Mouse (Mus musculus): Measurements from ENCODE around the gene Nup214. TPM values are rescaled to one million over a fixed set of nuclear protein-coding genes. Genes with fewer than 3 reads are reported as not detected.

The Nup214 gene
- total RNA-seq, 1 experiment from 2014 or later = 43.6 TPM

DNA sequence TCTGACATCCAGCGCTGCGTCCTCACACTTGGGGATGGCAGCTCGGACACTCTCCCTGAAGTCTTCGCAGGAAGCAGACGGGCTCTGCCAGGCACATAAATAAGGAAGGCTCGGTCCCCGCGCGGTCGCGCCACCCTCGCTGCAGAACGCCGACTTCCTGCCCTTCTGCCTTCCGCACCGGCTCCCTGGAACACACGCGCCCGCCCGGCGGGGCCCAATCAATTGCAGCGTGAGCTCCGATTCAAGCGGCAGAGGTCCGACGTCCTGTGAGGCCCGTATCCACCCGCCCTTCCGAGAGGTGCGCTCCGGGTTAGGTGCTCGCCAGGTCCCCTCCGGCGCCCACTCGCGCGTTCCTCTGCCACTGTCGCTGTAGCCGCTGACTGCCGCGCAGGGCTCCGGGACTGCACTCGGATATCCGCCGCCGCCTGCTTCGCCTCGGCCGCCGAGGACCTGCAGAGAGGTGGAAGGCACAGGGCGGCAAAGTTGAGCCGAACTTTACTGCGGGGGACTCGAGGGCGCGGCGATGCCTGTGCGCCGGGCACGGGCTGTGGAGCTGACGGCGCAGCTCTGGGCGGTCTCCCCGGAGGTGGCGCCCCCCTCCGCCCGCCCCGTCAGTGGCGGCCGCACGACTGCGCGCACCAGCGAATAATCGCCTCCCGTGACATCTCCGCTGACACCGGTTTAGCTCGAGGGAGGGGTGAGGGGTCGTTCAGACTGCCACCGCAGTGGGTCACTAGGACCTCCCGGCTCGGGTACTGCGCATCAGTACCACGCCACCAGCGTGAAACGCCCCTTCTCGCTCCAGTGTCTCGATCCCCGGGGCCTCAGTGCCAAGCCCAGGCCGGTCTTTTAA is 109.1 kb downstream of the Nup214 start:
- ATAC-seq (replicated peaks; ENCODE audit: insufficient number of reproducible peaks, low FRiP score, low TSS enrichment, poor library complexity, severe bottlenecking) = no peak; the same call in 1 of the 2 replicates

DNA sequence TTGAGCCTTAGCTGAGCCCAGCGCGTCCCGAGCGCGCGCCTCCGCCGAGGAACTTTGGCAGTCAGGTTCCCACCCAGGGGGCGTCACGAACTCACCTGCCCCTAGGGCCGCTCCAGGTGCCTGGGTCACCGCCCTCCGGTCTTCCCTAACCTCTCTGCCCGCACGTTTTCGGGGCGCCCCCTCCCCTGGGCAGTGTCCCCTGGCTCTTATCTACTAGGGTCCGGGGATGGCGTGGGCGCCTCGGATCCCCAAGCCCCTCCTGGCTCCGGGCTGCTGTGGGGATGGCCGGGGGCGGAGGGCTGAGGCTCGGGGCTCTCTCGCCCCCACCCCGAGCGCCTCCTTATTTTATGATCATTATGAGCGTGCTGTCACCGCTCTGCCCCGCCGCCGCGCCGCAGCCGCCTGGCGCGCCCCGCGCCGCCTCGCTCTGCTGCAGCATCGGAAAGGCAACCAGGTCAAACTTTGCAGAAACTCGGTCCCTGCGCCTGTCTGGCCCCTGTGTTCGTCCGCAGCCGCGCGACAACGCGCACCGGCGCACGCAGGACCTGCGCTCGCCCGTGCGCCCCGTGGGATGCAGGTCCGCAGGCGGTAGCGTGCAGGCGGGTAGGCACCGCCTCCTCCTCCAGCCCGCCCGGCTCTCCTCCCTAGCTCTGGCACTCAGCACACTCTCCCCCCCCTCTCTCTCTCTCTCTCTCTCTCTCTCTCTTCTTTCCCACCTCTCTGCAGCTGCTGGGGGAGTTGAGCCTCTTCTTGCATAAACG is 110.1 kb downstream of the Nup214 start, which contains the start of gene Fam78a:
Fam78a (minus strand) TSS at position 747 of the 761 bp plus-strand sequence.
- ATAC-seq (replicated peaks; ENCODE audit: insufficient number of reproducible peaks, low FRiP score, low TSS enrichment, poor library complexity, severe bottlenecking) = no peak

DNA sequence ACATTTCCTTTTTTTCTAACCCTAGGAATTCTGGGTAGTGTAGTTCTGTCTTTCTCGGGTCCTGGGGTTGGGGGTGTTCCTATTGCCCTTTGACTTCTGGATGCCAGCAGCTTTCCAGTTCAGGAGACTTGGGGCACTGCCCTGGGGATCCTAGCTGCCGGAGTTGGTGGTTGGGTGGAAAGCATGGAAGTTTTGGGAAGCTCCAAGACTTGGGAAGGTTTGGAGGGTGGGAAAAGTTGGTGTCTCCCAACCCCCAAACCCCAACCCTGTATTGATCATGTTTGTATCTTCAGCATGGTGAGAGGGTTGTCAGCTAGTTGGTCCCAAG is 110.6 kb downstream of the Nup214 start:
- no peak for ATAC-seq (replicated peaks; ENCODE audit: insufficient number of reproducible peaks, low FRiP score, low TSS enrichment, poor library complexity, severe bottlenecking)

DNA sequence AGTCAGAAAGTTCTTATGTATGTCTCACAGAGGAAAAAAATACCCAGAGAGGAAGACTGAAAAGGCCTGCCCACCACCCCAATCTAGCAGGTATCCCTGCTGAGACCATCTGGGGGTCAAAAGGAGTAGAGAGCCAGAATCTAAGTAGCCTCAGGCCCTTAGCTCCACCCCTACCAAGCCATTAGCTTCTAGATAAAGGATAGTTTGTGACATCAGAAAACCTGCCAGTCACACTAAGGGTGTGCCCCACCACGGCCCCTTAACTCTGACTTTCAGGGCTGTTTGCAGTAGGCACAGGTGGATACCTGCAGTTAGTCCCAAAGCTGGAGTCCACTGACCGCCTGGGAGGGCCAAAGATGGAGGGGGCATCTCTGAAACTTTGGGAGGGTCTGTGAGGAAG is 111.0 kb downstream of the Nup214 start:
- no peak for ATAC-seq (replicated peaks; ENCODE audit: insufficient number of reproducible peaks, low FRiP score, low TSS enrichment, poor library complexity, severe bottlenecking)

DNA sequence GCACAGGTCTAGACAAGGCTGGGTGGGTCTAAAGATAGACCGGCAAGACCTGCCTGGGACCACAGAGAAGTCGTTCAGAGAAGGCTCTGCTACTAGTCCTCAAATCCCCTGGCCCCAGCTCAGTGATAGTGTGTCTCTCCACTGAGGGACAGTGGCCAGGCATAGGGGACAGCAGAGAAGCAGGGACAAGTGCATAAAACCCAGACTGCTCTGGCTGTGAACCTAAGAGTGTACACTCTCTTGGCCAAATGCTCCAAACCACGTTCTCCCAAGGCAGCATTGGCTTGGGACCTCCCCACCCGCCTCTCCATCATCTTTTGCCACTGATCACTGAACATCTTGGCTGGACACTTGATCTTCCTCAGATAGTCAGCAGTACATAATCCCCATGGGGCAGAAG is 113.4 kb downstream of the Nup214 start:
- ATAC-seq (replicated peaks; ENCODE audit: insufficient number of reproducible peaks, low FRiP score, low TSS enrichment, poor library complexity, severe bottlenecking) = no peak

DNA sequence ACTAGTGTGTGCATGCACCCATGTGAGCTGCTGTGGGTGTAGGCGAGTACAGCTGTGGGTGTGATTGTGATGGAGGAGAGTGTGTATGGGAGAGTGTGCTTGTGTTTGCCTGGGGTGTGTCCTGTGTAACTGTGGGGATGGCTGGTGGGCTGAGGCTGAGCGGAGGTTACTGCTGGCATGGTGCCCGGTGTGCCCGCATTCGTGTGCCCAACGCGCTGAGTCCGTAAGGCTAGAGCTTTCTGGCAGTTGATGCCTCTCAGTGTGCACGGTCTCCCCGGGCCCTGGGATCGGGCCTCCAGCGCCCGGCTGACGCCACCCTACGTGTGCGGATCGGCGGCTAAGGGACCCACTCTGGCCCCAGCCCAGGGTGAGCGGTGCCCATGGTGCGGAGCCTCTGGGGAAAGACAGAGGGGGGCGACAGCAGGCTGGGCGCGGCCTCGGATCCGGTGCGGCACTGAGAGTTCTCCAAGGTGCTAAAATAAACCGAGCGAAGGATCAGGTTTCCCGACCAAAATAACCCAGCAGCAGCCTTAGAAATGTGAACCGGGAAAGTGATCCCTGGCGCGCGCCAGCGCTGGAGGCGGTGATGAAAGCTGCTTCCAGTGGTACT is 114.2 kb downstream of the Nup214 start:
- no peak for ATAC-seq (replicated peaks; ENCODE audit: insufficient number of reproducible peaks, low FRiP score, low TSS enrichment, poor library complexity, severe bottlenecking)

DNA sequence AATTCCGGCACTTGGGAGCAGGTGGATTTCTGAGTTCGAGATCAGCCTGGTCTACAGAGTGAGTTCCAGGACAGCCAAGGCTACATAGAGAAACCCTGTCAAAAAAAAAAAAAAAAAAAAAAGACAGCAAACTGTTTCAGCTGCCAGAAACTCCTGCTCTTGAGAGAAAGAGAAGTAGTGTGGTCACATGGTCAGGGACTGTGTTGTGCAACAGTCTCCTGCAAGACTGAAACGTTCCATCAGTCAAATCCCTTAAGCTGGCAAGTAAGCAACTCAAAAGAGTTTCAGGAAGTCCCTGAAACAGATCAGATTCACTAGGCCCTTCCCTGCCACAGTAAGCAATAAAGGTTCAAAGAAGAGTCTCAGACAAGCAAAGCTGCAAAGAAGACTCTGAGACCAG is 115.4 kb downstream of the Nup214 start:
- ATAC-seq (replicated peaks; ENCODE audit: insufficient number of reproducible peaks, low FRiP score, low TSS enrichment, poor library complexity, severe bottlenecking) = peak; percentile 74

DNA sequence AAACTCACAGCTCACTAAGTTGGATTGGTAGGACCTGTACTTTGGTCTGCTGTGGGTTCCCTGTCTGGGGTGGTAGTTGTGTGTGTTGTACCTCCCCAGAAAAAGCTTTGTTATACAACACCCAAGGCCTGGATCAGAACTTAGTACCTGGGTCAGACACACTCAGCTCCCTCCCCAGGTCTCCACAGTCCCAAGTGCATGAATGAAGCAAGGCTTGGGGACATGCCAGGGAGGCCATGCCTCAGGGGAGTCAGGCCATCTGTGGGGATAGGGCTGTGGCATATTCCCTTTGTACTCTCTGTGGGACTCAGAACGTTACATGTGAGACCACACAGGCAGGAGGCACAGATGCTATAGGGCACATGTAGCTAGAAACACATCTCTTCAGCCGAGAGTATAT is 115.9 kb downstream of the Nup214 start:
- no peak for ATAC-seq (replicated peaks; ENCODE audit: insufficient number of reproducible peaks, low FRiP score, low TSS enrichment, poor library complexity, severe bottlenecking)

DNA sequence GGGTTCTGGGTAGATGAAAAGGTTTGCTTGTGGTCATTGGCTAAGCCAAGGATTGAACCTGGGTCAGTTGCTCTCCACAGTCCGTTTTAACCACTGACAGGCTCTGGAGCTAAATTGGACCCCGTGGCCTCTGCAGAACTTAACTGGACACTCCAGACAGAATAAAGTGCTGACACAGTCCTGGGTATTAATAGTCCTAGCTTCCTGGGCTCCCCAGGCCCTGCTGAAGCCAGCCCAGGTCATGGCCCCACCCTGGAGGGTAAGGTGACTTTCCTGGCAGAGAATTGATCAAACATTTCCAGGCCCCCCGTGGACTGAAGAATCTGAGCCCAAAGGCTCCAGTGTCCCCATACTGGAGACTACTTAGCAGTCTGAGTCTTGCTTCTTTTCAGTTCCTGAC is 117.7 kb downstream of the Nup214 start:
- no peak for ATAC-seq (replicated peaks; ENCODE audit: insufficient number of reproducible peaks, low FRiP score, low TSS enrichment, poor library complexity, severe bottlenecking)

DNA sequence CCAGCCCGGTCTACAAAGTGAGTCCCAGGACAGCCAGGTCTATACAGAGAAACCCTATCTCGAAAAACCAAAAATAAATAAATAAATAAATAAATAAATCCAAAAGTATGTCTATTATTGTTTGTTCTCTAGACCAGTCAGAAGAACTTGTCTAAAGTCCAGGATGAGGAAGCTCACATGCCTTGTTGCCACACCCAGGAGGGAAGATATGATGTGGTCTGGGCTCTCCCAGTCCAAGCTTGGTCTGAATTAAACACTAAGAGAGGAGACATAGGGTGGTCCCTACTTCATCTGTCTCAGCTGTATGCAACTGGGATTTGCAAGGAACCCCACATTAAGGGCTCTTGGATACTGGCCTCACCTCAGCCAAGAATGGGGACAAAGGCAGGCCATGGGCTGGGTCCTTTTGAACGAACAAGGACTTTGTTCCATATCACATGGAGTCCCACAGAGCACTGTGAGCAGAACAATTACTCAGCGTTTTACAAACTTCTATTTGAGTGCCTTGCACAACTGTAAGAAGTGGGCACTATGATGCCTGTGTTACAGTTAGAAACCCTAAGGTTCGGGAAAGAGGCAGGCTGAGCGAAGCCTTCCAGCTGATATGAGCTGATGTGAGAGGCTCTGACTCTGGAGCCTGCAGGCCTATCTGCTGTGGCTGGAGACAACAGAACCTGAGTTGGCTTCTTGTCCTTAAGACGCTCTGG is 119.9 kb downstream of the Nup214 start:
- ATAC-seq (replicated peaks; ENCODE audit: insufficient number of reproducible peaks, low FRiP score, low TSS enrichment, poor library complexity, severe bottlenecking) = no peak

DNA sequence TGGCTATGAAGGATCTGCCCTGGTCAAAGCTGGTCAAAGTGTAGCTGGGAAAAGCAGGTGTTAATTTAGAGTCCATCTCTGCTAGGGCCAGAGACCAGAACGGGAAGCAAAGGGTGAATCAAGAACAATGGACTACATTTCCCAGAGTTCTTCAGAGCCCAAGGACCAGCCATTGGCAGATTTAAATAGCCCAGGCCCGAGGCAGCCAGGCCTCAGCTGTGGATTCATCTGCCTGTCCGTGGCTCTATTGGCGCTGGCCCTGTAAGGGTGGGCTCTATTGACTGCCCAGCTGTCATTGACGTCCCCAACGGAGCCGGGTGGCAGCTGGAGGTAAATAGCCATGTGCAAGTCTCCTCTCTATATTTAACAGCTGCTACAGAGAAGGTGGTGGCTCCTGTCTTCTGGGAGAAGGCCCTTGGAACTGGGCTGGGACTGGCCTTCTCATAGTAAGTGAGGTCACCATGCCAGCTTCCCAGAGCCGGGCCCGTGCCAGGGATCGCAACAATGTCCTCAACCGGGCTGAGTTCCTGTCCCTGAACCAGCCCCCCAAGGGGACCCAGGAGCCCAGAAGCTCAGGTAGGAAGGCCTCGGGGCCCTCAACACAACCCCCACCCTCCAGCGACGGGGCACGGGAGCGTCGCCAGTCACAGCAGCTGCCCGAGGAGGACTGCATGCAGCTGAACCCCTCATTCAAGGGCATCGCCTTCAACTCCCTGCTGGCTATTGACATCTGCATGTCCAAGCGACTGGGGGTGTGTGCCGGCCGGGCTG is 121.3 kb downstream of the Nup214 start, which contains the start of gene Plpp7:
Plpp7 (plus strand) TSS at position 178 of the 771 bp plus-strand sequence.
- peak; percentile 78 for ATAC-seq (replicated peaks; ENCODE audit: insufficient number of reproducible peaks, low FRiP score, low TSS enrichment, poor library complexity, severe bottlenecking)

DNA sequence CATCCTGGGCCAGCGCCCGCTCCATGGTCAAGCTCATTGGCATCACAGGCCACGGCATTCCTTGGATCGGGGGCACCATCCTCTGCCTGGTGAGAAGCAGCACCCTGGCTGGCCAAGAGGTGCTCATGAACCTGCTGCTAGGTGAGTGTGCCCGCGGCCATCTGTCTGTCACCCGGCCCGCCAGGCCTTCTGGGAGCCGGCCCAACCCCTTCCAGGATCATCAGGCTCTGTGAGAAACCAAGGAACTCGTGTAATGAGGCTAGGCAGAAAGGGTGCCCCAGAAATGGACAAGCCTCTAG is 121.8 kb downstream of the Nup214 start:
- no peak for ATAC-seq (replicated peaks; ENCODE audit: insufficient number of reproducible peaks, low FRiP score, low TSS enrichment, poor library complexity, severe bottlenecking)

DNA sequence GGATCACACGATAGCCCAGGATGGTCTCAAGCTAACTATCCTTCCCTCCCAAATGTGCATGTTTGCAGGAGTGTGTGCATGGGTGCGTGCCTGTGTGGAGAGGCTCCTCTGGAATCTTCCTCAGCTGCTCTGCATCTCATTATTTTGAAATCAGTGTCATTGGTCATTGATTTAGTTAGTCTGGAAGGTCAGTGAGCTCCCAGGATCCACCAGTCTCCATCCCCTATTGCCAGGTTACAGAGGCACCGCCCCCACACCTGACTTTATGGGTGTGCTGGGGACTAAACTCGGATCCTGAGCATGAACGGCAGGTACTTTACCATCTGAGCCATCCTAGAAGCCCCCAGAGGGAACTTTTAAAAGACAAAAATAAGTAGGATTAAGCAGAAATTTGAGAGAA is 128.7 kb downstream of the Nup214 start:
- no peak for ATAC-seq (replicated peaks; ENCODE audit: insufficient number of reproducible peaks, low FRiP score, low TSS enrichment, poor library complexity, severe bottlenecking)

DNA sequence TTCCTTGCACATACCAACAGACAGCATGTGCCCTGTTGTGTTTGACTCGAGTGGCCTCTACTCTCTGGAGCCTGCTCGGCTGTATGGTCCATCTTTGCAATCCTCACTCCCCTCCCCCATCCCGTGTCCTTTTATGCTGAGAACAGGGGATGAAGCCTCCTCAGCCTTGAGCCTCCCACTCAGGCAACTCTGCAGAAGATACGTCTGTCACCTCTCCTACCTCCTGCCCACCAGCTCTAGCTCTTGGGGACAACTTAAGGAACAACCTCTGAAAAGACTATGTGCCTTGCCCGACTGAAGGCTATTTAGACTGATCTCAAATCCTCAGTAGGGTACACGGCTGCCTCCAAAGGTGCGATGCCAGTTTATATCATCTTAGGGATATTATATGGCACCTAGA is 129.3 kb downstream of the Nup214 start:
- ATAC-seq (replicated peaks; ENCODE audit: insufficient number of reproducible peaks, low FRiP score, low TSS enrichment, poor library complexity, severe bottlenecking) = no peak

Other genes starting within 250 kb of the Nup214 start
- gene Qrfp, start 163.9 kb upstream of the Nup214 start, total RNA-seq (2017) = 9.8 to 19.1 TPM (median 10.5 TPM) in 3 replicates
- gene Fibcd1, start 128.4 kb upstream of the Nup214 start, total RNA-seq (2017) = 0.19 TPM in 1 of 3 replicates, not detected in the others
- gene Lamc3, start 87.1 kb upstream of the Nup214 start, total RNA-seq (2017) = not detected in 3 replicates
- not detected in 3 replicates for gene Aif1l, start 24.3 kb upstream of the Nup214 start, total RNA-seq (2017)
- 9.3 to 23.1 TPM (median 14.2 TPM) in 3 replicates for gene Fam78a, start 110.4 kb downstream of the Nup214 start, total RNA-seq (2017)
- gene Plpp7, start 121.1 kb downstream of the Nup214 start, total RNA-seq (2017) = 1.2 TPM in 1 of 3 replicates, not detected in the others
- gene Prrc2b, start 176.6 kb downstream of the Nup214 start, total RNA-seq (2017) = 13.3 to 55.4 TPM (median 22.1 TPM) in 3 replicates